Mouse (Mus musculus) cerebellum, adult 2 months (tissue): Measurements from ENCODE around the gene Bach2. TPM values are rescaled to one million over a fixed set of nuclear protein-coding genes. Genes with fewer than 3 reads are reported as not detected.

ENCODE experiments used
- DNase-seq, 2 experiments: peaks; one replicate each; pipeline ENCODE4 v3.0.0; 2021
- H3K27ac ChIP-seq: fragments of 200-500 bp; 2 replicates; pipeline ENCODE4 v1.5.1; 2012; ENCODE audit warnings: low read length, control low read depth, inconsistent platforms; ENCODE audit not compliant: insufficient read depth
- H3K27me3 ChIP-seq: fragments of 200-500 bp; 2 replicates; pipeline ENCODE4 v1.6.1; 2012; ENCODE audit warnings: inconsistent platforms, mild to moderate bottlenecking, low read length, moderate library complexity; ENCODE audit not compliant: control insufficient read depth, insufficient read depth
- H3K4me1 ChIP-seq: fragments of 200-500 bp; 2 replicates; pipeline ENCODE4 v1.6.1; 2011; ENCODE audit warnings: low read length; ENCODE audit not compliant: control insufficient read depth, insufficient read depth
- H3K4me3 ChIP-seq: fragments of 200-500 bp; replicated peaks from 2 replicates; pipeline ENCODE3; 2011; ENCODE audit warnings: mild to moderate bottlenecking, low read depth, low read length, control low read depth; ENCODE audit not compliant: insufficient read depth
- CTCF ChIP-seq: fragments of 200-500 bp; IDR thresholded peaks from 2 replicates; pipeline ENCODE4 v1.5.1; 2011; ENCODE audit warnings: low read depth, mild to moderate bottlenecking, control low read depth, low read length, moderate library complexity, borderline replicate concordance; ENCODE audit not compliant: insufficient read depth
- POLR2A ChIP-seq: fragments of 200-500 bp; IDR thresholded peaks from 2 replicates; pipeline ENCODE4 v1.6.1; 2011; ENCODE audit warnings: low read length, control low read depth, borderline replicate concordance; ENCODE audit not compliant: insufficient read depth
- WGBS: fragments of 180-500 bp; shearing (Covaris S2); methylation state at CpG from one replicate; pipeline ENCODE4 v1.1.7; 2018; 5-methylcytosine and 5-hydroxymethylcytosine counted together
- polyA plus RNA-seq: library from polyadenylated mRNA; depleted of rRNA; stranded (reverse); fragments of >200 nt; gene quantifications from 2 replicates; pipeline ENCODE4 v1.2.3, GENCODE M21; 2012

The Bach2 gene
- polyA plus RNA-seq, 1 experiment, result 4.7 TPM

DNA sequence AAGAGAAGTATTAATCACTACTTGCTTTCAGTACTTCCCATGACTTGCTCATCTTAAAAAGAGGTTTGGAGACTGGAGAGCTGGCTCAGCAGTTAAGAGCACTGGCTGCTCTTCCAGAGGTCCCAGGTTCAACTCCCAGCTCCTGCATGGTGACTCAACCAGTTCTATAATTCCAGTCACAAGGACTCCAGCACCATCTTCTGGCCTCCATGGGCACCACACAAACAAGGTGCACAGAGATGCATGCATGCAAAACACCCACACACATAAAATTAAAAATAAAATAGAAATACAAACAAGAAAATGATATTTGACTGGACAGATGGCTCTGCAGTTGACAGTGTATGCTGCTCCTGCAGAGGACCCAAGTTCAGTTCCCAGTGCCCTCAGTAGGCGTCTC, 336.0 kb downstream of the Bach2 start:
- Histone ChIP-seq H3K4me3 (no peak overlapping the region), H3K27me3 (no peaks in the 10 kb centered on the region), H3K4me1 (peaks cover 8% of the 10 kb centered on the region), H3K27ac (no peak overlapping the region)
- TF ChIP-seq CTCF, result peak; percentile 31; the same call in 1 of the 2 replicates
- TF ChIP-seq POLR2A, result no peak
- DNase-seq, result no peak
- WGBS, result 100% methylated on average over 1 of the region's 1 CpGs

DNA sequence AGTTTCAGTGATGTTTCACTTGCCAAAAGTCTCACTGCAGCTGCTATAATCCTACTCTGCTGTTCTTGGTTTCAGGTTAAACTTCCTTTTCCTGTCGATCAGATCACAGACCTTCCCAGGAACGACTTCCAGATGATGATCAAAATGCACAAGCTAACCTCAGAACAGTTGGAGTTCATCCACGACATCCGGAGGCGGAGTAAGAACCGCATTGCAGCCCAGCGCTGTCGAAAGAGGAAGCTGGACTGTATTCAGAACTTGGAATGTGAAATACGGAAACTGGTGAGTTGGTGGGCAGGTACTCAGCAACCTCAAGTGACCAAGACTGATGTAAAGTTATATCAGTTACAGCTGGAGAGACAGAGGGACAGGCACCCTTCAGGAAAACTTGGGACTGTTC, 336.6 kb downstream of the Bach2 start:
- Histone ChIP-seq H3K4me1 (peaks cover 4% of the 10 kb centered on the region), H3K27me3 (no peaks in the 10 kb centered on the region), H3K4me3 (no peak overlapping the region), H3K27ac (no peak overlapping the region)
- no peak for DNase-seq
- 74% methylated on average over 9 of the region's 9 CpGs for WGBS
- no peak for TF ChIP-seq POLR2A
- TF ChIP-seq CTCF, result no peak

DNA sequence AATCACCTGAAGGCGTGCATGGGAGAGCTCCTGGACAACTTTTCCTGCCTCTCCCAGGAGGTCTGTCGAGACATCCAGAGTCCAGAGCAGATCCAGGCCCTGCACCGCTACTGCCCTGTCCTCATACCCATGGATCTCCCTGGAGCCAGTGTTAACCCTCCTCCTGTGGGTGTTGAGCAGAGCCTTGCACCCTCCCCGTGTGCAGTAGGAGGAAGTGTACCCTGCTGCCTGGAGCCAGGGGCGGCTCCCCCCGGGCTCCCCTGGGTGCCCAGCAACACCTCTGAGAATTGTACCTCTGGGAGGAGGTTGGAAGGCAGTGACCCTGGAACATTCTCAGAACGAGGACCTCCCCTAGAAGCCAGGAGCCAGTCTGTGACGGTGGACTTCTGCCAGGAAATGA, 341.2 kb downstream of the Bach2 start:
- Histone ChIP-seq H3K27ac (no peak overlapping the region), H3K4me1 (no peaks in the 10 kb centered on the region), H3K4me3 (no peak overlapping the region), H3K27me3 (no peaks in the 10 kb centered on the region)
- no peak for DNase-seq
- WGBS, result 71% methylated on average over 8 of the region's 8 CpGs
- TF ChIP-seq POLR2A, result no peak
- no peak for TF ChIP-seq CTCF

DNA sequence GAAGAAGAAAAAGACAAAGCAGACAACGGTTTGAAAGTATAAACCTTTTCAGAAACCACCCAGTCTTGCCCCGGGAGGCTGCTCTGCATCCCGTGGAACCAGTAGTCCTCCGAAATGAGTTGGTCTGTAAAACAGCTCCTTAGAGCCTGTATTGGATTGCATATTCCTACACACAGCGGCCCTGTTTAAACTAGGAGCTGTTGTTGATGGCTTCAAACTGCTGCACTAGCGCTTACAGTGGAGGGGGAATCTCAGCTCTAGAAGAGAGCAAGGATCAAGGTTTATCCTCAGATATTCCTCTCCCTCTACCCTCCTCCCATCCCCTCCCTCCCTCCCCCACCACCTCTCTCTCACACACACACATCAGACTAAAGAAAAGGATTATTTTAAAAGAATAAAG, 345.6 kb downstream of the Bach2 start:
- Histone ChIP-seq H3K4me1 (no peaks in the 10 kb centered on the region), H3K27ac (no peak overlapping the region), H3K27me3 (no peaks in the 10 kb centered on the region), H3K4me3 (no peak overlapping the region)
- DNase-seq, result no peak
- no peak for TF ChIP-seq CTCF
- no peak for TF ChIP-seq POLR2A
- WGBS, result 73% methylated on average over 6 of the region's 6 CpGs

DNA sequence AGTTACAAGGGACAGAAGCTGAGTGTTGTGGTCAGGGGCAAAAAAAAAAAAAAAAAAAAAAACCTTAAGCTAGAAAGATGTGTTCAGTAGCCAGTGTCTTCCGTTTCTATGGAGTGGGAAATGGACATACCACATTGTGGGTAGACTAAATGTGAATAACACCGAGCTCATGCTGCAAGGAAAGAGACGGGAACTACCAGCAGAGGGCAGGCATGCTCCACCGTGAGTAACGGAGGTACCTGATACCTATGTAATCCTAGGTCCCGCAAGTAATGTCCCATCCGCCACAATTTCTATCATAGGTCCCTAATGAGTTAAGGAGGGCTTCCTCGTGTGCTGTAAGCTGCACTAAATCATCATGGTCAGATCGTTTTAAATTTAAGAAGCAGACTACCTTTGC, 348.0 kb downstream of the Bach2 start:
- Histone ChIP-seq H3K4me3 (no peak overlapping the region), H3K27me3 (no peaks in the 10 kb centered on the region), H3K4me1 (no peaks in the 10 kb centered on the region), H3K27ac (no peak overlapping the region)
- 22% methylated on average over 9 of the region's 9 CpGs for WGBS
- DNase-seq, result peak; percentile 42 to 59
- TF ChIP-seq POLR2A, result no peak
- TF ChIP-seq CTCF, result peak; percentile 80

DNA sequence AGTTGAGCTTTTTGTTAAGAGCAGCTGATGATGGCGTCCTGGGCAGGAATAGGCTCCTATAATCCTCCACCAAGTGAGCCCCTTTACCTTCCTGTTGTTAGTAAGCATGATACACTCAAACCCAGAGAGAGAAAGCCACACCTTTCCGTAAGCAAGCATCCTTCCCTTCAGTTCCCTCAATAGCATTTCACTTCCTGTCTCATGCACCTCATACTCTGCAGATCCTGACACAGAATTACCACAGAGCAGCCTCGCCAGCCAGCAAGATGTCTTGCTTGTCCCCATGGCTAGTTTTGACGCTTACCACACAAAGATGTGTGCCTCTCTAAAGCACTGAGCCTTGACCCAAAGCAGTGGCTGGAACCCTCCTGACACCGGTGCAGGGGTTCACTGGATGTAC, 348.9 kb downstream of the Bach2 start:
- H3K27me3 ChIP-seq, result no peaks in the 10 kb centered on the region

DNA sequence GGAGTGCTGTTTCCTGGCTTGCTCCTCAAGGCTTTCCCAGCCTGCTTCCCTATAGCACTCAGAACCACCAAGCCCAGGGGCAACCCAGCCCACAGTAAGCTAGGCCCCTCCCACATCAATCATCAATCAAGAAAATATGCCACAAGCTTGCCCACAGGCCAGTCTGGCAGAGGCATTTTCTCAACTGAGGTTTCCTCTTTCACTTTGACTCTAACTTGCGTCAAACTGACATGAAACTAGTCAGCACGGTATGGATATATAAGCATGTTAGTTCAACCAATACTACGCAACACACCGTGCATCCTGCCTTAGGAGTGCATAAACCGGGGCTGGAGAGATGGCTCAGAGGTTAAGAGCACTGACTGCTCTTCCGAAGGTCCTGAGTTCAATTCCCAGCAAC, 349.6 kb downstream of the Bach2 start:
- no peak for DNase-seq
- H3K4me1 ChIP-seq, result no peaks in the 10 kb centered on the region
- H3K27me3 ChIP-seq, result no peaks in the 10 kb centered on the region
- TF ChIP-seq POLR2A, result no peak
- no peak for TF ChIP-seq CTCF
- WGBS, result 92% methylated on average over 6 of the region's 6 CpGs
- H3K4me3 ChIP-seq, result no peak overlapping the region
- no peak overlapping the region for H3K27ac ChIP-seq

More for the DNA sequence above, 348.9 kb downstream of the Bach2 start:
- TF ChIP-seq CTCF, result no peak
- no peak for TF ChIP-seq POLR2A
- no peak overlapping the region for H3K27ac ChIP-seq
- no peak overlapping the region for H3K4me3 ChIP-seq
- no peak for DNase-seq
- WGBS, result 94% methylated on average over 5 of the region's 5 CpGs
- H3K4me1 ChIP-seq, result no peaks in the 10 kb centered on the region

DNA sequence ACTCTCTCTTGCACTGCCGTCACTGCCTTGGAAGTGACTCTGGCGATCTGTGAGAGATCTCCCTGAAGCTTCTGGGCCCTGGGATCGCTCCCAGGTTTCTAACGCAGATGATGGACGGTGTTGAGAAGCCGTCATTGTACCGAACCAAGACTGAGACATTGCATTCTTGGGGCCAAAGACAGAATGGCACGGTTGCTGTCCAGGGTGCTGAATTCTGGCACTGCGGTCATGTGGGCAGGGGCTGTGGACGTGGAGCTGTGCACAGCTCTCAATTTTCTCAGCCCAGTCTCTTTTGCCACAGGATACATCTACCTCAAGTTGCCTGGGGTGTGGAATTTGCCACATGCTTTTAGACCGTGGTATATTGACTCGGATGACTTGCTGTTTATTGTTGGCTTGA, 362.5 kb downstream of the Bach2 start:
- 28% methylated on average over 12 of the region's 12 CpGs for WGBS
- no peaks in the 10 kb centered on the region for H3K27me3 ChIP-seq

DNA sequence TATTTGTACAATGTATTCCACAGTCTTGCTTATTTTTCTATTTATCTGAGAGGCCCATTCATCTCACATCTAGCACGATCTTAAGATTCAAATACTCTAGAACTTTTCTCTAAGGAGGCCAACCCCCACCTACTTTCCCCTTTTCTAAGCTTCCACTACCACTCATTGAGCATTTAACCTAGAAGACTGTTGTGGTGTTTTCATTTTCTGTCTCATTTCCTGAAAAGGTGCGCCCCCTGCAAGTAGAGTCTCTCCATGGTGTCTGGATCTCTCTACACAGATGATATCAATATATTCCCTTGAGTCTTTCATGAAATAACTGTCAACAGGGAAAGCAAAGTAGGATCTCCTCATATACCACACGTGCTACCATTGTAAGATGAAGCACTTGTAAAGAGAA, 364.1 kb downstream of the Bach2 start, which contains the start of gene Gja10:
Gene Gja10, minus strand, starts transcription at position 101 of the 400 bp plus-strand sequence.
- Histone ChIP-seq H3K27me3 (no peaks in the 10 kb centered on the region), H3K27ac (no peak within 1 kb of the TSS), H3K4me3 (no peak within 1 kb of the TSS), H3K4me1 (no peaks in the 10 kb centered on the region)
- WGBS, result 60% methylated on average over 3 of the region's 3 CpGs
- no peak for DNase-seq
- TF ChIP-seq POLR2A (no peak), CTCF (no peak)

More for the DNA sequence above, 362.5 kb downstream of the Bach2 start:
- no peak for TF ChIP-seq POLR2A
- TF ChIP-seq CTCF, result no peak
- Histone ChIP-seq H3K4me3 (no peak overlapping the region), H3K27ac (no peak overlapping the region), H3K4me1 (no peaks in the 10 kb centered on the region)
- no peak for DNase-seq
